Mouse (Mus musculus) ES-E14 (cell line): ENCODE measurements at regions not wholly inside any gene's neighbourhood (a gene's known extent, or its start where the extent isn't known, plus 50 kb on each side); places are given as distances from the start of the nearest gene placed in this dataset.

ENCODE experiments used
- CHD2 ChIP-seq: IDR thresholded peaks from 2 replicates; pipeline ENCODE4 v1.6.1; 2014; ENCODE audit warnings: mild to moderate bottlenecking, low read depth, low read length, inconsistent platforms
- HCFC1 ChIP-seq: IDR thresholded peaks from 2 replicates; pipeline ENCODE4 v1.6.1; 2012; ENCODE audit warnings: low read length, inconsistent platforms, borderline replicate concordance; ENCODE audit not compliant: insufficient read depth
- MAFK ChIP-seq: IDR thresholded peaks from 2 replicates; pipeline ENCODE4 v1.6.1; 2014; ENCODE audit warnings: mild to moderate bottlenecking, low read depth, low read length, inconsistent platforms; ENCODE audit not compliant: insufficient read depth
- ZC3H11A ChIP-seq: IDR thresholded peaks from 2 replicates; pipeline ENCODE4 v1.6.1; 2012; ENCODE audit warnings: low read depth, mild to moderate bottlenecking, inconsistent platforms, low read length, borderline replicate concordance
- ZNF384 ChIP-seq: IDR thresholded peaks from 2 replicates; pipeline ENCODE4 v1.6.1; 2012; ENCODE audit warnings: low read depth, low read length, inconsistent platforms

DNA sequence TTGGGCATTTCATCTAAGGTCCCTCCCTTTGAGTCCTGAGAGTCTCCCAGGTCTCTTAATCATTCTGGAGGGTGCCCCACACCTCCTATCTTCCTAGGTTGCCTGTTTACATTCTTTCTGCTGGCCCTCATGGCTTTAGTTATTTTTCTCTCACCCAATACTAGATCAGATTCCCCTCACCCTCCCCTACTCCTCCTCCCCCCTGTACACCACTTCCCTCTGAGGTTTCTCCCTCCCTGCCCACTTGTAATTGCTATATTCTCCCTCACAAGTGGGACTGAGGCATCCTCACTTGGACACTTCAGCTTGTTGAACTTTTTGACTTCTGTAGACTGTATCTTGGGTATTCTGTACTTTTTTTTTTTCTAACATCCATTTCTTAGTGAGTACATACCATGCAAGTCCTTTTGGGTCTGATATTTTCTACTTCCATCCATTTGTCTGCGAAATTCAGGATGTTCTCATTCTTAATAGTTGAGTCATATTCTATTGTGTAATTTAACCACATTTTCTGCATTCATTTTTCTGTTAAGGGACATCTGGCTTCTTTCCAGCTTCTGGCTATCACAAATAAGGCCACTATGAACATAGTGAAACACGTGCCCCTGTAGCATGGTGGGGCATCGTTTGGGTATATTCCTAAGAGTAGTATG lies 113.3 kb downstream of the 4931408C20Rik start:
- TF ChIP-seq HCFC1 (no peak), CHD2 (no peak), ZC3H11A (no peak), ZNF384 (no peak), MAFK (no peak)
